Mouse (Mus musculus) heart, embryonic 13.5 days (tissue): Measurements from ENCODE around the gene Swt1. TPM values are rescaled to one million over a fixed set of nuclear protein-coding genes. Genes with fewer than 3 reads are reported as not detected.
A peak's percentile ranks its signal among the peaks of the same experiment; 100 is the strongest.
"Not testable (repeated sequence)": the region's sequence is repeated elsewhere in the genome, so short reads cannot be mapped to it uniquely, and the experiment has no call there.

Experiments
- ATAC-seq: fragments of 200-750 bp; cut with Nextera tagmentation; 2 replicates; pipeline ENCODE4 v1.8.0; 2017; ENCODE audit warnings: moderate TSS enrichment; ENCODE audit not compliant: insufficient number of reproducible peaks, low FRiP score, low TSS enrichment; ENCODE audit errors: extremely low read depth
- H3K27ac ChIP-seq: fragments of 300-500 bp; sonication (generic); replicated peaks from 2 replicates; pipeline ENCODE4 v1.5.1; 2015; ENCODE audit warnings: moderate library complexity, mild to moderate bottlenecking, inconsistent platforms
- H3K27me3 ChIP-seq: fragments of 300-500 bp; sonication (generic); replicated peaks from 2 replicates; pipeline ENCODE4 v1.6.1; 2015; ENCODE audit warnings: mild to moderate bottlenecking, inconsistent platforms
- H3K36me3 ChIP-seq: fragments of 300-500 bp; sonication (generic); 2 replicates; pipeline ENCODE4 v1.6.1; 2015; ENCODE audit warnings: mild to moderate bottlenecking, inconsistent platforms
- H3K4me1 ChIP-seq: fragments of 300-500 bp; sonication (generic); 2 replicates; pipeline ENCODE4 v1.6.1; 2015; ENCODE audit warnings: inconsistent platforms
- H3K4me2 ChIP-seq: fragments of 300-500 bp; sonication (generic); 2 replicates; pipeline ENCODE4 v1.6.1; 2015; ENCODE audit warnings: inconsistent platforms, mild to moderate bottlenecking, moderate library complexity
- H3K4me3 ChIP-seq: fragments of 300-500 bp; sonication (generic); 2 replicates; pipeline ENCODE4 v1.5.1; 2015; ENCODE audit warnings: moderate library complexity, mild to moderate bottlenecking, inconsistent platforms
- H3K9ac ChIP-seq: fragments of 300-500 bp; sonication (generic); 2 replicates; pipeline ENCODE4 v1.6.1; 2015; ENCODE audit warnings: inconsistent platforms, mild to moderate bottlenecking, moderate library complexity
- H3K9me3 ChIP-seq: fragments of 300-500 bp; sonication (generic); 2 replicates; pipeline ENCODE4 v1.6.1; 2016; ENCODE audit warnings: inconsistent platforms
- WGBS: fragments of 180-500 bp; shearing (Covaris S2); methylation state at CpG from one replicate; pipeline ENCODE4 v1.1.7; 2015; ENCODE audit warnings: mixed read lengths; 5-methylcytosine and 5-hydroxymethylcytosine counted together
- polyA plus RNA-seq: library from polyadenylated mRNA; unstranded; fragments of >200 nt; fragmentation: Nextera tagmentation; extraction: Ambion mirVana; gene quantifications from 2 replicates; pipeline ENCODE4 v1.2.1, GENCODE M21; 2015

The Swt1 gene
- polyA plus RNA-seq, 1 experiment from 2014 or later: 19.0 TPM

DNA sequence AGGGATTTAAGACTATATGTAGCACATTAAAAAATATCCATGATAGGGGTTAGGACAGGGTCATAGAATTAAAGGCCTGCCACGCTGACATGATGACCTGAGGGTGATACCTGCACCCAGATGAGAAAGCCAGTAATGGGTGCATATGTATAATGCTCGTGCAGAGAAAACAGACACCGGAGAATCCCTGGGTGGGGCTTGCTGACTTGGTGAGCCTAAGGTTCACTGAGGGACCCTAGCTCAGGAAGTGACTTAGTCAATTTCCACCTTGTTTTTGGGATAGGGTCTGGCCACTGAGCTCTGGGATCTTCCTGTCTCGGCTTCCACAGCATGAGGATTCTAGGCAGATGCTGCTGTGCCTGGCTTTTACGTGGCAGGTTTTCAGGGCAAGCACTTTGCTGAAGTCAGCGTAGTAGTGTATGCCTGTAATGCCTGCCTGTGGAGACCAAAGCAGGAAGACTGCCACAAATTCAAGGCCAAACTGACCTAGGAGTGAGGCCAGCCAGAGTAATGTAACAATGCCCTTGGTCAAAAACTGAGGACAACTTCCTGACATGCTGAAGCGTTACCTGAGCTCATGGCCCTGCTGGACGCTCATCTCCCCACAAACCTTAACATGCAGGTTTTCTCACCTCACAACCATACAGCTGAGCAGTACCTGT lies 61.2 kb downstream of the Swt1 start:
- Histone ChIP-seq H3K9me3 (no peaks in the 10 kb centered on the region), H3K9ac (no peak overlapping the region), H3K27ac (no peak overlapping the region), H3K27me3 (no peaks in the 10 kb centered on the region), H3K4me1 (peaks cover 13% of the 10 kb centered on the region), H3K4me3 (no peak overlapping the region), H3K4me2 (no peak overlapping the region), H3K36me3 (peaks cover 88% of the 10 kb centered on the region)
- ATAC-seq: no peak
- 85% methylated on average over 8 of the region's 8 CpGs for WGBS

DNA sequence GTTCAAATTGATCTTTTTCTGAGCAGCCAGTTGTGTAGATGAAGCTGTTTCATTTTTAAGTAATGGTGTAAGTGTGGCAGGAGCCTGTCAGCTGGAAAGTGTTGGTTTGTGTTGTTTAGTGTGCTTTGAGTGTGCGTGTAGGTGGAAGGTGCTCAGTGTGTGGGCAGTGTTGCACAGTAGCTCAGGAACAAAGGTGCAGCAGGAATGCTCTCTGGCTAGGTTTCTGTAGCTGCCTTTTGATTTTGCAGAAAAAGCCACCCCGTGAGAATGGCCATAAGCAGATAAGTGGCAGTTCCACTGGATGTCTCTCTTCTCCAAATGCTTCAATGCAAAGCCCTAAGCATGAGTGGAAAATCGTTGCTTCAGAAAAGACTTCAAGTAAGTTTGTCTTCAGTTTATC lies 68.9 kb downstream of the Swt1 start:
- no peak overlapping the region for H3K4me3 ChIP-seq
- no peak overlapping the region for H3K27ac ChIP-seq
- WGBS: 89% methylated on average over 3 of the region's 3 CpGs
- H3K36me3 ChIP-seq: peaks cover 97% of the 10 kb centered on the region
- H3K9ac ChIP-seq: no peak overlapping the region
- H3K4me1 ChIP-seq: no peaks in the 10 kb centered on the region
- no peaks in the 10 kb centered on the region for H3K27me3 ChIP-seq
- no peak overlapping the region for H3K4me2 ChIP-seq
- ATAC-seq: no peak
- no peaks in the 10 kb centered on the region for H3K9me3 ChIP-seq

- Histone ChIP-seq H3K9ac (no peak overlapping the region), H3K4me1 (no peaks in the 10 kb centered on the region), H3K27me3 (no peaks in the 10 kb centered on the region), H3K27ac (no peak overlapping the region), H3K4me2 (no peak overlapping the region), H3K36me3 (peaks cover 98% of the 10 kb centered on the region), H3K9me3 (no peaks in the 10 kb centered on the region), H3K4me3 (no peak overlapping the region)
- 94% methylated on average over 5 of the region's 5 CpGs for WGBS
- no peak for ATAC-seq
Observed at GRCm38 (mm10) chr1:151355994-151356393, 72.3 kb downstream of the Swt1 start.

GRCm38 (mm10) chr1:151352911-151353310 lies 75.3 kb downstream of the Swt1 start:
- H3K4me3 ChIP-seq: no peak overlapping the region
- 88% methylated on average over 2 of the region's 2 CpGs for WGBS
- H3K4me2 ChIP-seq: no peak overlapping the region
- no peak overlapping the region for H3K9ac ChIP-seq
- H3K9me3 ChIP-seq: no peaks in the 10 kb centered on the region
- no peak overlapping the region for H3K27ac ChIP-seq
- peaks cover 22% of the 10 kb centered on the region for H3K4me1 ChIP-seq
- H3K36me3 ChIP-seq: peaks cover 84% of the 10 kb centered on the region
- H3K27me3 ChIP-seq: no peaks in the 10 kb centered on the region
- no peak for ATAC-seq

DNA sequence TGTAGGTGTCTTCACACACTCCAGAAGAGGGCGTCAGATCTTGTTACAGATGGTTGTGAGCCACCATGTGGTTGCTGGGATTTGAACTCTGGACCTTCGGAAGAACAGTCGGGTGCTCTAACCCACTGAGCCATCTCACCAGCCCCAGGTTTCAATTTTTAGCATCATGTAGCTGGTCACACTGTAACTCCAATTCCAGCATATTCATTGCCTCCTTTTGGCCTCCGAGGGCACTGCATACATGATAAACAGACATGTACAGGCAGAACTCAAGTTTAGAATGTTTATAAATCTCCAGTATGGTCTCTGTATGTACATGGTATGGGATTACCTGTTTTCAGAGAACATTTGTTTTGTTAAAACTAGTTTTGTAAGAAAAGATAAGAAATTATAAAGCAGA lies 80.0 kb downstream of the Swt1 start:
- peak overlapping the region; percentile 54; the same call in 1 of the 2 replicates for H3K9ac ChIP-seq
- H3K27ac ChIP-seq: peak overlapping the region; percentile 44; the same call in 1 of the 2 replicates
- peak overlapping the region; percentile 43 for H3K4me2 ChIP-seq

DNA sequence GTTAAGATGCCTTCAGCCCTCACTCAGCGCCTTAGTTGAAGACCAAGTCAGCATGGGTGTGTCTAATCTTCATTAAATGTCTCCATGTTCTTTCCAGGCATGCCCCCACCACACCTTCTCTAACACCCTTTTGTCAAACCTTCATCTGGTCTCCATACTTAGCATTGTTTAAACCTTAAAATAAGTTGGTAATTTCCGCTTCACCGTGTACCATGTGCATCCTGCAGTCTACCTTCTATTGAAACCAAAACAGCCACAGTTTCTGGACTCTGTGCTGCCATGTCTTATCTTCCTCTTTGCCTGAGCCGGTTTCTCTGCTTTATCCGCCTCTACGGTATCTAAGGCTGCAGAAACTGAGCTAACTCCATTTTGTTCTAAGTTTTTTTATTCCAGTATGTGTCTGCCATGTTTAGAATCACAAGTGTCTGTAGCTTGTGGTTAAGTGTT lies 81.6 kb downstream of the Swt1 start:
- Histone ChIP-seq H3K27me3 (no peaks in the 10 kb centered on the region), H3K9me3 (no peaks in the 10 kb centered on the region), H3K4me1 (peaks cover 58% of the 10 kb centered on the region), H3K9ac (peak overlapping the region; percentile 99), H3K4me2 (peak overlapping the region; percentile 81), H3K27ac (peak overlapping the region; percentile 97), H3K36me3 (peaks cover 24% of the 10 kb centered on the region), H3K4me3 (peak overlapping the region; percentile 94)
- WGBS: 8% methylated on average over 6 of the region's 6 CpGs
- ATAC-seq: no peak

More for the DNA sequence above, 80.0 kb downstream of the Swt1 start:
- WGBS: 75% methylated on average over 4 of the region's 4 CpGs
- not testable (repeated sequence) for H3K9me3 ChIP-seq, H3K4me3 ChIP-seq, ATAC-seq, H3K27me3 ChIP-seq
- peaks cover 42% of the 10 kb centered on the region for H3K4me1 ChIP-seq
- H3K36me3 ChIP-seq: peaks cover 40% of the 10 kb centered on the region

- Histone ChIP-seq H3K4me1 (peaks cover 67% of the 10 kb centered on the region), H3K36me3 (peaks cover 15% of the 10 kb centered on the region), H3K9me3 (no peaks in the 10 kb centered on the region), H3K4me2 (peak overlapping the region; percentile 81), H3K9ac (peak overlapping the region; percentile 99), H3K27ac (peak overlapping the region; percentile 97), H3K4me3 (peak overlapping the region; percentile 94), H3K27me3 (no peaks in the 10 kb centered on the region)
- no peak for ATAC-seq
Observed at GRCm38 (mm10) chr1:151345863-151346195, 82.4 kb downstream of the Swt1 start.

DNA sequence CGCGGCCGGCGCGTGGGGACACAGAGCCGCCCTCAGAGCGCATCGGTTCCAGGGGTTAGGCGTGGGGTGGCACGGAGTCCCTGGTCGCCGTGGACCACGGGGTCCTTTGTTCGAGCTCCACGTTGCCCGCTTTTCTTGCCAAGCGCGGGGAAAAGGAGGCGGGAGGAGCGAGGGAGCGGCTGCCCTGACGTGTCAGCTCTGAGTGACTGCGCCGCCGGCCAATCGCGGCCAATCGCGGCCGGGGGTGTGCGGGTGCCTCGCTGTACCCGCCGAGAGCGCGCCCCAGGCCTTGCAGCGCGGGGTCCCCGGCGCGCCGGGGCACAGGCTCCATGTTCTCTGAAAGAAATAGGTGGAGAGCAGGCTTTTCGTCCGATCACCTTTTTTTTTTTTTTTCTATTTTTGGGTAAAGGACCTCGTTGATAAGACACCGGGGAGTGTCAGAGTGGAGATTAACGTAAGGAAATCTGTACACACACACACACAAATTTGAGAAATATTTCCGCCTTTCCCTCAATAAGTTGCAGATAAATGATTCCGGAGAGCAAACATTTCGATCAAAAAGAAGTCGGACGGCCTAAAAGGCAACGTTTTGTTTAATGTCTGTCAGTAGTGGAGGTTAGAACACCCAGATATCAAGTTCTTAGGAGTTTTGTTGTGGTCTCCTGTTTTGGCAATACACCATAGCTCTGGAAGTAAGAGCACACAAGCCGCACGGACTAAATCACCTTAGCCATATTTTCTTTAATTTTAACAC lies 83.0 kb downstream of the Swt1 start:
- peaks cover 10% of the 10 kb centered on the region for H3K36me3 ChIP-seq
- ATAC-seq: peak; percentile 62
- peak overlapping the region; percentile 81 for H3K4me2 ChIP-seq
- peak overlapping the region; percentile 97 for H3K27ac ChIP-seq
- no peaks in the 10 kb centered on the region for H3K27me3 ChIP-seq
- peak overlapping the region; percentile 94 for H3K4me3 ChIP-seq
- H3K9ac ChIP-seq: peak overlapping the region; percentile 99
- under 1% methylated on average over 54 of the region's 55 CpGs for WGBS
- peaks cover 67% of the 10 kb centered on the region for H3K4me1 ChIP-seq
- H3K9me3 ChIP-seq: no peaks in the 10 kb centered on the region

DNA sequence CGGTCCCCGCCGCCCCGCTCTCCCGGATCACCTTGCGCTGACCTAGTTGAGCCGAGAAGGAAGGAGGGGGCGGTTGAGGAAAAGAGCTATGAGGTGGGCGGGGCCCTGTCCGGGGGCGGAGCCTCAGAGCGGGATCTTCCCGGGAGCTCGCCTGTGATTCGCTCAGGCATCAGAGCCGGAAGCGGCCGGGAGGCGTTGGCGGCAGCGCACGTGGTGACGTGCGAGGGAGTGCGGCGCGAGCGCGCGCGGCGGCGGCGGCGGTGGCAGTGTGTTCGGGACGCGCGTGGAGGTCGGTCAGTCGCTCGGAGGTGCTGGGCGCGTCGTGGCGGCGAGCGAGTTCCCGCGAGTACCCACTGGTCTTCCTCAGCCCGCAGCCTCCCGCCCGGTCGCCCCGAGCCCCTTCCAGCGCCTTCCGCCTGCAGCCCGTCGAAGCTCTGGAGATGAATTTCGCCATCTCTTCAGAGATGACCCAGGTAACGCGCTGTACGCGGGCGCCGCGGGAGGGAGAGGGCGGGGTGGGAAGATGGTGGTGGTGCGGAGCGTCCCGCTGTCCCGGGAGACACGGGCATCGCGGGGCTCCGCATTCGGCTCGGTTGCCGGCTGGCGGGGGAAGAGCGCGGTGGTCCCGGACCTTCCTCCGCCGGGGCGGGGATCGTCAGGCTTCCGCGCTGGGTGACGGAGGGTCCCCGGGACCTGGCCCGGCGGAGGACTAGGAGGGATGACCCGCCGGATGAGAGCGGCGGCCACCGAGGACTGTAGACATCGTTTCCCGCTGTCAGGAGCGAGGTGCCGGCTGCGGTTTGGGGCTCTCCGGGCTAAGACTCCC lies 83.8 kb downstream of the Swt1 start, which contains the start of gene Ivns1abp:
Ivns1abp (plus strand) TSS at position 195 of the 826 bp plus-strand sequence.
- Histone ChIP-seq H3K4me1 (peaks cover 68% of the 10 kb centered on the region), H3K9ac (peak within 1 kb of the TSS; percentile 99), H3K27me3 (no peaks in the 10 kb centered on the region), H3K4me2 (peak within 1 kb of the TSS; percentile 81), H3K9me3 (no peaks in the 10 kb centered on the region), H3K36me3 (peaks cover 3% of the 10 kb centered on the region), H3K27ac (peak within 1 kb of the TSS; percentile 97), H3K4me3 (peak within 1 kb of the TSS; percentile 94)
- peak; percentile 92 for ATAC-seq
- WGBS: under 1% methylated on average over 93 of the region's 104 CpGs

DNA sequence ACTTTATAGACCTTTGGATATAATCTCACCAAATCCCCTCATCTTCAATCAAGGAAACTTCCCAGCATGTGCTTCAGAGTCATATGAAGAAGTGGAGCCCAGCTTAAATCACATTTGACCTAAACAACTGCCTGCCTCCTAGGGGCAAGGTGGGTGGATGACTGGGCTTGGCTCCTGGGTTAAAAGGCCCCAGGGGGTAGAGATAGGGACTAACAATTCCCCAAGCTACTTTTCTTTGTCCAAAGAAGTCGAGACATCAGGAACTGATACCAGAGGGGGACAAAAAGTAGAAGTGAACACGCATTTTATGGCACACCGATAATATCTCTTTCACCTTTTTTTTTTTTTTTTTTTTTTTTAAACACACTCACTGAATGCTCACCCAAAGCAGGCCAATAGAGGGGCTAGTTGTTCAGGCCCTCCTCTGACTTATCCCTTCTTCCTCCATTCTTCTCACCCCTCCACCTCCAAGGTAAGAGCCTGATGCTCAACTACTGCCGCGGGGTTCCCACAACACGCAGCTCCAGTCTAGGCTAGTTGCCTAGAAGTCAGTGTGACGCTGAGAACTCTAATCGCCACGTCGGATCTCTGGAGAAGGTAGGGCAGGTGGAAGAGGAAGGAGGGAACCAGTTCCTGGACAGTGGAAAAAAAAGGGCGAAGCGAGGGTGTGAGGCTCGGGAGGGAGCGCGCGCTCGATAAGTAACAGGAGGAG lies 84.5 kb downstream of the Swt1 start:
- Histone ChIP-seq H3K4me1 (peaks cover 71% of the 10 kb centered on the region), H3K4me2 (peak overlapping the region; percentile 81), H3K9me3 (no peaks in the 10 kb centered on the region), H3K36me3 (no peaks in the 10 kb centered on the region), H3K27ac (peak overlapping the region; percentile 97), H3K4me3 (peak overlapping the region; percentile 94), H3K27me3 (no peaks in the 10 kb centered on the region), H3K9ac (peak overlapping the region; percentile 91)
- under 1% methylated on average over 17 of the region's 17 CpGs for WGBS
- no peak for ATAC-seq
